Mouse (Mus musculus): ENCODE measurements at regions not wholly inside any gene's neighbourhood (a gene's known extent, or its start where the extent isn't known, plus 50 kb on each side); places are given as distances from the start of the nearest gene placed in this dataset.
A peak's percentile ranks its signal among the peaks of the same experiment; 100 is the strongest.
"Not testable (repeated sequence)": the region's sequence is repeated elsewhere in the genome, so short reads cannot be mapped to it uniquely, and the experiment has no call there.

DNA sequence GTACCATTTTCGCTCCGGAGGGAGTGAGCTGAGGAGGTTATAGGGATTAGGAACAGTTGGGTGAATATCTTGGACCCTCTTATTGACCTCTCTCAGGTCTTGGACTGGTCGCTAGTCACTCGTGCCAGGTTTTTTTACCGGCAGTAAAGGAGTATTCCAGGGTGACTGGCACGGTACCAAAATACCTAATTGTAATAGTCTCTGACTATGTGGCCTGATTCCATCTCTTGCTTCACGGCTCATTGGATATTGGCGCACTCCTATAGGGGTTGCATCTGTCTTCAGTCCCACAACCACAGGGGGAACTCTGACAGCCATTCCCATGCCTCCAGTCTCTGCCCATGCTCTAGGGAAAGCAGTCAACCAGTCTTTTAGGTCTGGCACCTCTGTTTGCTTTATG lies 1008.4 kb downstream of the Cntnap5b start:
- not testable (repeated sequence) for DNase-seq (ENCODE audit: low read depth, low spot score)

DNA sequence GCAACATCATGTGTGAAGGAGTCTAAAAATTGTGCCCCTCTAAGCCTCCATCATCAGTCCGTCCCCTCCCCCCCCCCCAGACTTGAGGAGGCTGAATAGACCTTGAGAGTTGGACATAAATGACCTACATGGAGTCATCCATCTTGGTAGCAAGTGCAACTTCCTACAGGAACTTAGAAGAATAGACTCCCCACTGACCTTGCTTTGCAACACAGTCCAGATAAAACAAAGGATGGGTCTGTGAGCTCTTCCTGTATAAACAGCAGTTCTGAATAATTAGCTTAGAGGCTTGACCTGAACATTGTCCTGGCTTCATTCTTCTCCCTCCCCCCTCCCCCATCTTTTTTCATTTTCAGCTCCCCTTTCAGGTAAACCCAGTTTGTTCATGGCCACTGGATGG lies 1015.2 kb downstream of the Cntnap5b start:
- DNase-seq (ENCODE audit: low read depth, low spot score) = peak; percentile 18

DNA sequence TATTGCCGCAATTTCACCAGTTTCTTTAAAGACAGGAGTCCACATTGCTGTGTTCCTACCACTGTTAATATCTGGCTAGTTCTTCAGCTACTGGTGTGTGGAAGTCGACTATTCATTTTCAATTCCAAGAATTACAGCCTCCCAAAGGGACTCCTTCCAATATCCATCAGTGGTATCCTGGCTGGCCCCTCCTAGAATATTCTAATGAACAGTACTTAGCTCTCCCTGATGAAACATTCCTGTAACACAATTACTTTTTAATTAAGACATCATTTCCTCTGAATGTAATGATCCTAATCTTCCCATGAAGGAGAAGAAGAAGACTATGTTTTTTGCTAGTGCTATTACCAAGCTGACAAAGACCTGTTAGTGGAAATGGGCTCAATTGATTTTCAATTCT lies 1028.5 kb downstream of the Cntnap5b start:
- DNase-seq (ENCODE audit: low read depth, low spot score) = no peak

Data from ZHBTc4 (cell line).